Mouse (Mus musculus): ENCODE data around the gene Bach2.

DNA sequence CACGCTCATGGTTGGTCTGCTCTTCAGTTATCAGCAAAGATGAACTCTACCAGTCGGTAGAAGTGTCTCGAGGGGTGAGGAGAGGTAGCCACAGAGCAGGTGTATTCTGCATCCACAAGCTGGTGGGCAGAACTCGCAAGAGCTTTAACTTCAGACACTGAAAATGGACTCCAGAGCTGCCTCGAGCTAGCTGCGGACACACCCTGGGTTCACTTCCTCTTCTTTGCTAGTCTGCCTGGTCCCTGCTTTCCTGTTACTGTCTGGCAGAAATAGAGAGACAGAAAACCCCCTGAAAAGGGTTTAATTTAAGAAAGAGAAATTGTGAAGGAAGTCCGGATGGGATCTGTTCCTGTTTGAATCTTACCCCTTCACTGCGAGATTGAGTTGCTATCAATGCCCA is 326.3 kb downstream of the Bach2 start:
- TF ChIP-seq CTCF (conservative IDR thresholded peaks at IDR 0.05; ENCODE audit: low read length) (no peak), POU5F1 (IDR thresholded peaks at IDR 0.05; ENCODE audit: borderline replicate concordance, low read length) (no peak), NANOG (IDR thresholded peaks at IDR 0.05; ENCODE audit: borderline replicate concordance, low read length) (no peak)

Measured in E14TG2a.4 (cell line).